Mouse (Mus musculus) kidney, adult 2 months (tissue): ENCODE results near the gene Tmem39a. TPM values are rescaled to one million over a fixed set of nuclear protein-coding genes. Genes with fewer than 3 reads are reported as not detected.

Experiments
- DNase-seq: peaks from one replicate; pipeline ENCODE4 v3.0.0; 2021
- H3K27ac ChIP-seq: fragments of 200-500 bp; 2 replicates; pipeline ENCODE4 v1.5.1; 2012; ENCODE audit warnings: low read depth, low read length, control low read depth, inconsistent platforms; ENCODE audit not compliant: insufficient read depth
- H3K27me3 ChIP-seq: fragments of 200-500 bp; replicated peaks from 2 replicates; pipeline ENCODE4 v1.6.1; 2012; ENCODE audit warnings: mild to moderate bottlenecking, moderate library complexity, low read length, inconsistent platforms; ENCODE audit not compliant: control insufficient read depth, insufficient read depth
- H3K36me3 ChIP-seq: fragments of 200-500 bp; 2 replicates; pipeline ENCODE4 v1.6.1; 2012; ENCODE audit warnings: mild to moderate bottlenecking, moderate library complexity, low read length, inconsistent platforms; ENCODE audit not compliant: control insufficient read depth, insufficient read depth
- H3K4me1 ChIP-seq: fragments of 200-500 bp; 2 replicates; pipeline ENCODE4 v1.6.1; 2011; ENCODE audit warnings: low read length; ENCODE audit not compliant: control insufficient read depth, insufficient read depth
- H3K4me3 ChIP-seq: fragments of 200-500 bp; 2 replicates; pipeline ENCODE4 v1.5.1; 2011; ENCODE audit warnings: mild to moderate bottlenecking, low read depth, low read length, control low read depth; ENCODE audit not compliant: insufficient read depth
- CTCF ChIP-seq: fragments of 200-500 bp; conservative IDR thresholded peaks from 2 replicates; pipeline ENCODE4 v1.5.1; 2011; ENCODE audit warnings: low read depth, mild to moderate bottlenecking, control low read depth, low read length, moderate library complexity, mixed read lengths; ENCODE audit not compliant: insufficient read depth, insufficient read length
- POLR2A ChIP-seq: fragments of 200-500 bp; IDR thresholded peaks from one replicate; pipeline ENCODE4 v1.6.1; 2011; ENCODE audit warnings: low read depth, low read length, control low read depth
- WGBS: fragments of 180-500 bp; shearing (Covaris S2); methylation state at CpG from one replicate; pipeline ENCODE4 v1.1.7; 2018; 5-methylcytosine and 5-hydroxymethylcytosine counted together
- polyA plus RNA-seq: library from polyadenylated mRNA; depleted of rRNA; stranded (reverse); fragments of >200 nt; gene quantifications from 2 replicates; pipeline ENCODE4 v1.2.3, GENCODE M21; 2012; rRNA removed

Tmem39a gene
- 42.9 and 48.7 TPM in 2 replicates for polyA plus RNA-seq

GRCm38 (mm10) chr16:38558221-38558748 lies at the start of gene Tmem39a:
Tmem39a (plus strand) TSS chr16:38558698.
- Histone ChIP-seq H3K36me3 (no peaks in the 10 kb centered on the region), H3K4me3 (no peak within 1 kb of the TSS), H3K27me3 (no peaks in the 10 kb centered on the region), H3K4me1 (0 out of 2 replicates have a peak, but pooled peaks cover 4% of the 10 kb centered on the region), H3K27ac (no peak within 1 kb of the TSS)
- no peak for DNase-seq
- TF ChIP-seq CTCF (no peak), POLR2A (no peak)
- WGBS = 69% methylated on average over 3 of the region's 3 CpGs

GRCm38 (mm10) chr16:38510846-38511245 lies 47.7 kb upstream of the Tmem39a start:
- DNase-seq = no peak
- Histone ChIP-seq H3K36me3 (no peaks in the 10 kb centered on the region), H3K27me3 (no peaks in the 10 kb centered on the region), H3K4me3 (no peak overlapping the region), H3K4me1 (no peaks in the 10 kb centered on the region), H3K27ac (no peak overlapping the region)
- TF ChIP-seq CTCF (no peak), POLR2A (no peak)
- WGBS = 90% methylated on average over 2 of the region's 2 CpGs

GRCm38 (mm10) chr16:38519140-38519539 lies 39.4 kb upstream of the Tmem39a start:
- no peaks in the 10 kb centered on the region; the same call in 1 of the 2 replicates for H3K36me3 ChIP-seq
- DNase-seq = no peak

GRCm38 (mm10) chr16:38521211-38521987 lies 37.1 kb upstream of the Tmem39a start:
- H3K4me3 ChIP-seq = peak overlapping the region; percentile 49; the same call in 1 of the 2 replicates
- TF ChIP-seq POLR2A (no peak), CTCF (no peak)
- no peaks in the 10 kb centered on the region for H3K27me3 ChIP-seq
- peaks cover 7% of the 10 kb centered on the region for H3K4me1 ChIP-seq
- no peak overlapping the region for H3K27ac ChIP-seq
- WGBS = 25% methylated on average over 8 of the region's 8 CpGs
- no peaks in the 10 kb centered on the region; the same call in 1 of the 2 replicates for H3K36me3 ChIP-seq
- DNase-seq = no peak

More at GRCm38 (mm10) chr16:38519140-38519539, 39.4 kb upstream of the Tmem39a start:
- peaks cover 7% of the 10 kb centered on the region for H3K4me1 ChIP-seq
- no peak overlapping the region for H3K27ac ChIP-seq
- no peak overlapping the region for H3K4me3 ChIP-seq
- WGBS = 98% methylated on average over 2 of the region's 2 CpGs
- TF ChIP-seq POLR2A (no peak), CTCF (no peak)
- no peaks in the 10 kb centered on the region for H3K27me3 ChIP-seq

GRCm38 (mm10) chr16:38522129-38523084 lies 36.1 kb upstream of the Tmem39a start, which contains the start of gene Timmdc1:
Timmdc1 (minus strand) TSS chr16:38522663.
- Histone ChIP-seq H3K27me3 (no peaks in the 10 kb centered on the region), H3K4me1 (peaks cover 7% of the 10 kb centered on the region), H3K36me3 (no peaks in the 10 kb centered on the region; the same call in 1 of the 2 replicates), H3K27ac (peak within 1 kb of the TSS; percentile 86), H3K4me3 (peak within 1 kb of the TSS; percentile 77)
- no peak for TF ChIP-seq CTCF
- TF ChIP-seq POLR2A = peak; percentile 41
- WGBS = under 1% methylated on average over 73 of the region's 73 CpGs
- peak; percentile 98 for DNase-seq

- Histone ChIP-seq H3K27ac (no peak overlapping the region), H3K27me3 (no peaks in the 10 kb centered on the region), H3K4me3 (no peak overlapping the region), H3K4me1 (peaks cover 7% of the 10 kb centered on the region), H3K36me3 (no peaks in the 10 kb centered on the region; the same call in 1 of the 2 replicates)
- DNase-seq = no peak
- TF ChIP-seq POLR2A = no peak
- no peak for TF ChIP-seq CTCF
- WGBS = 86% methylated on average over 6 of the region's 6 CpGs
Measured at GRCm38 (mm10) chr16:38526264-38526663, 32.2 kb upstream of the Tmem39a start.
